Mouse (Mus musculus) neural tube, embryonic 10.5 days (tissue): ENCODE results near the gene St6galnac6.

Experiments used
- DNase-seq: peaks from one replicate; pipeline ENCODE4 v3.0.0-alpha.2; 2017; ENCODE audit warnings: low spot score; ENCODE audit errors: extremely low spot score

Gene St6galnac6

DNA sequence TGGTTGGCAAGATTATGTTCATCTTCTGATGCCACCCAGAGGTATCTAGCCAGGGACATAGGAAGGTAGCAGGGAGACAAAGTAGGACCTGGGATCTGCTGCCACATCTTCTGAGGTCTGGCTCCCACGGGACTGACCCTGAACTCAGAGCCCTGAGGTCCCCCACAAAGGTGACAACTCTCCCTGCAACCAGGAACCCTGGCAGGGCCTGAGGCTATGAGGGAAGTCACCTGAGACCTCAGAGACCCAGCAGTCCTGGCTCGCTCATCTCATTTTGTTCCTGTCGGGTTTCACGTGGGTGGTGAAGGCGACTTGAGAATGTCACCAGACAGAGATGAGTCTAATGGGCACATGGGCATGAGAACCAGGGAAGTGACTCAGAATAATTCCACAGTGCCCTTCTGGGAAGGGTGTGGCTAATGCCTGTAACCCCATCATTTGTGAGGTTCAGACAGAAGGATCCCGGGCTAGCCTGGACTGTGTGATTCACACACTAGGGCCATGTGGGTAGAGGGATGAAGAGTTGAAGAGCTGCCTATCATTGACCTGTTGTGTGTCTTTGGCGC, 14.3 kb upstream of the St6galnac6 start:
- no peak for DNase-seq

DNA sequence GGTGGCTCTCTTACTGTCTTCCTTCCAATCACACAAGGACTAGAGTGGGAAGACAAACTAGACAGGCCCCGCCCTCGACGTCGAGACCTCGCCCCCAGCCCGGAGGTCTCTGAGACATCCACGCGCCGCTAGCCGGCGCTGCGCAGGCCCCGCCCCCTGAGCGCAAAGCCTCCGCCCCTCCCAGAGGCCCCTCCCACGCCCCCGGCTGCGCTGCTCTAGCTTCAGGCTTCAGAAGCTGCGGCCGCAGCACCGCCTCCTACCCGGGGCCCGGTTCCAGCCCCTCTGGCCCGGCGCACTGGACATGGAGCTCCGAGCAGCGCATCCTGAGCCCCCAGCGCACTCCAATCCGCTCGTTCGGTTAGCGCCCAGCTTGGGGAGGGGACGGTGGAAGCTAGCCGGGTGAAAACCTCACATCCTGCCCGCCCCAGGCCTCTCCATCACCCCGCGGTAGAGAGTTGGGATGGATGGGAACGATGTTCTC, 12.6 kb upstream of the St6galnac6 start, which contains the start of gene St6galnac4:
TSS of gene St6galnac4 (plus strand) at position 225 of the 481 bp plus-strand sequence.
- peak; percentile 93 for DNase-seq

DNA sequence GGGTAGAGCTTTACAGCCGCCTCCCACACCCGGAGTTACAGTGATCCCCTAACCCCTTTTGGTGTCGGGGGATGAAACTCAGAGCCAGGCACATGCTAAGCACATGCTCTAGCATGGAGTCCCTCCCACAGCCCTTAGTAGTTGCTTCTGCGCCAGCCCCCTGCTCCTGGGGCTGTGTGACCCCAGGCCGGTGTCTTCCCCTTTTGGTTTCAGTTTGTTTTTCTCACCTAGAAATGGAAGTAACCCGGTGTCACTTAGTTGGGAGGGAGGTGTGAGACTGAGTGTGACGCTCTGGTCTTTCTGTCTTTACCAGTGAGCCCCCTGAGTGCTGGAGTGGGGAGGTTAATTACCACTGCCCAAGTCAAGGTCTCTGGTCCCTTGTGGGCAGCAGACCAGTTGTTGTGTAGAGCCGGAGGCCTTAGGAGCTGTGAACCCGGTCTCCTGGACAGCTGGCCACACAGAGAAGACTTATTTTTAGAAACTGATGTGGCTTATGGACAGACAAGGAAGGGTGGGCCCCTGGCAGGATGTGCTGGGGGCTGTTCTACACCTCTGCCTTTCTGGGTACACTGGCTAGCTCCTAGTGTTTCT, 11.7 kb upstream of the St6galnac6 start:
- no peak for DNase-seq

DNA sequence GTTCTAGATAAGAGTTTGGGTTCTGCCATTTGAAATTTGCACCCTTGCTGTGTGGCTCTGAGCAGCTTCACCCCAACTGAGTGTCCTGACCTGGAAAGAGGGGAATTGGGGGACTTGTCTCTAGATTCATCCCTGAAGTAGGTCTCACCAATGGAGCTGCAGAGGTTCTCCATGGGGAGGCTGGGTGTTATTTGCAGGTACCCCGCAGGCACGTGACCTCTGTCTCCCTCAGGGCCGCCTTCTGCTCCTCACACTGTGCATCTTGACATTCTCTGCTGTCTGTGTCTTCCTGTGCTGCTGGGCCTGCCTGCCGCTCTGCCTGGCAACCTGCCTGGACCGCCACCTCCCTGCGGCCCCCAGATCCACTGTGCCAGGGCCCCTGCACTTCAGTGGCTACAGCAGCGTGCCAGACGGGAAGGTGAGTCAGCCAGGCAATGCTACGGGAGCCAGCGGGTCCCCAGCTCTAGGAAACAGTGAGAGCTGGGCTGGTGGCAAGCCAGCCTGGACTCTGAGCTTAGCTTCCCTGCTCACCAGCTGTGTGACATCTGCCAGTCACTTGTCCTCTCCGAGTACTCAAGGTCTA, 10.2 kb upstream of the St6galnac6 start:
- no peak for DNase-seq

- no peak for DNase-seq
Measured at GRCm38 (mm10) chr2:32590224-32590623, 9.3 kb upstream of the St6galnac6 start.

DNA sequence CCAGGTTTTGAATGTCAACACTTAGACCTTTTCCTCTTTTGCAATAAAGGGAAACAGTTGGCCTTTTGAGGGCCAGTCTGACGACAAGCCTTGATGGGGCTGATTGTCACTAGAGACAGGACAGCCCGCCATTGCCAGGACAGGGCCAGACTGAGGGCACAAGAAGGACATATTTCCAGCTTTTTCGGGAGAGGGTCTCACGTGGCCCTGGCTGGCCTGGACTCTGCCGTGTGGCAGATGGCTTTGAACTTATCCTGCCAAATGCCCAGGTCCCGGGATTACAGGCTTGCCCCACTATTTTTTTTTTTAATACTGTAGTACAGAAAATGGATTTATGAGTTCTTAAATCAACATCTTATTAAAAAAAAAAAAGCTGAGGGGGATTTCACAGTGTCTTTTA, 8.3 kb upstream of the St6galnac6 start:
- no peak for DNase-seq

- no peak for DNase-seq
Measured at GRCm38 (mm10) chr2:32596725-32597124, 2.8 kb upstream of the St6galnac6 start.

DNA sequence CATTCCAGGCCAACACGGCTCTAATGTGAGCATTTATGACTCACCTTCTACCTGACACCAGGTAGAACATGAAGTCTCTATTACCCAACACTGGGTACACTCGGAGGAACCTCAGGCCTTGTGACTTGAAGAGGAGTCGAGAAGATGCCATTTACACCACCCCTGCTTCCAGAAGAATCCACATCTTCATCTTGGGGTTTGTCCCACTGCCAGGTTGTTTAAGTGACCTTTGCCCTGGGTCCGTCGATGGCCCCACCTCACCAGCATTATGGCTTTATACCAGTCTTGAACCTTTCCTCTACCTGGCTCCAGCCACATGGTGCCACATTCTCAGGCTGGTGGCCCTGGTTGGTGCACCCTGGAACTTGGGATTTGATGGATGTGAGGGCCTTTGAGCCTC, 2.3 kb upstream of the St6galnac6 start:
- DNase-seq, result no peak

DNA sequence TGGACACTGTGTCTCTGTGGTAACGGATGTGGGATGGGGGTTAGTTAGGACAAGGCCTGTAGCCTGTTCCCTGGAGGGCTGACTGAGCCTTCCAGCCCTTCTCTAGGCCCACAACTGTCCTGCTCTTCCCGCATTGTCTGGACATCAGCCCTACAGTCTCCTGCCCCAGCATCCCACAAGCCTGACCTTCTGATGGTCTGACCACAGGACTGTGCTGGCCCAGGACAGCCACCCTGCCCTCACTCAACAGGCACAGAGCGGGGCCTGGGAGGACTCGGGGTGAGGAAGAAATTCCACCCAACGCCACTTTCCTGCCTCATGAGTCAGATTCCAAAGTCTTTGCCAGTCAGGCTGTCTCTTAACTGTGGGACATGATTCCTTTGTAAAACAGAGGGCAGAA, 1.8 kb upstream of the St6galnac6 start:
- no peak for DNase-seq

- no peak for DNase-seq
Measured at GRCm38 (mm10) chr2:32598506-32598905, 1.0 kb upstream of the St6galnac6 start.

GRCm38 (mm10) chr2:32601417-32602065, 2.0 kb downstream of the St6galnac6 start:
- DNase-seq, result no peak

DNA sequence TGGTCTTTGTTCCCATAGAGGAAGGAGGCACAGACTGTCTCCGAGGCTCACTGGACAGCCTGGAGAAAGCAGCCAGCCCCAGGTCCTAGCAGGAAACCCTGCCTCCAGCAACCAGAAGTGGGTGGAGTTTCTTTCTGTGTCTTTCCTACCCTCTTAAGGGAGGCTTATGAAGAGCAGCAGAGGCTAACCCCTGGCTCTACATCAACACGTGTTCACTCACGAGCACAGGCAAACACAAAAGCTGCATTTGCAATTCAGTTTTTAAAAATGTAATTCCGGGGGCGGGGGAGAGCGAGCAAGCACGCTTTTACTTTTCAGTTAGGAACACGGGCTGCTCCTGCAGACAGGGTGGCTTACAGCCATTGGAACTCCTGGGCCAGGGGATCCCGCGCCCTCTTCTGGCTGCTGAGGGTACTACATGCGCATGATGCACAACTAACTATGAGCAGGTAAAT, 3.1 kb downstream of the St6galnac6 start:
- peak; percentile 92 for DNase-seq

DNA sequence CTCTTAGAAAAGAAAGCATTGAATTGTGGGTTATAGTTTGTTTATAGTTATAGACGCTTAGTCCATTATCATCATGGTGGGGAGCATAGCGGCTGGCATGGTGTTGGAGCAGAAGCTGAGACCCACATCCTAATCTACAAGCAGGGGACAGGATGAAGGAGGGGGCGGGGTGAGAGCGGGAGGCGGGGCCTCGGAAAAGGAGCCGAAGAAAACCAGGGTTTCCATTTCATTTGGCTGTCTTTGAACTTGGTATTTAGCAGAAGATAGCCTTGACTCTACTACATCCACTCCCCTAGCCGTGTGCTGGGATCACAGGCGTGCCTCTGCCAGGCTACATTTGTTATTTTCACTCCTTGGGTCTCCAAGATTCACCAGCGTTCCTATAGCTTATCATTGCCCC, 5.1 kb downstream of the St6galnac6 start:
- DNase-seq, result no peak

GRCm38 (mm10) chr2:32606161-32607142, 6.9 kb downstream of the St6galnac6 start:
- DNase-seq, result peak; percentile 83

DNA sequence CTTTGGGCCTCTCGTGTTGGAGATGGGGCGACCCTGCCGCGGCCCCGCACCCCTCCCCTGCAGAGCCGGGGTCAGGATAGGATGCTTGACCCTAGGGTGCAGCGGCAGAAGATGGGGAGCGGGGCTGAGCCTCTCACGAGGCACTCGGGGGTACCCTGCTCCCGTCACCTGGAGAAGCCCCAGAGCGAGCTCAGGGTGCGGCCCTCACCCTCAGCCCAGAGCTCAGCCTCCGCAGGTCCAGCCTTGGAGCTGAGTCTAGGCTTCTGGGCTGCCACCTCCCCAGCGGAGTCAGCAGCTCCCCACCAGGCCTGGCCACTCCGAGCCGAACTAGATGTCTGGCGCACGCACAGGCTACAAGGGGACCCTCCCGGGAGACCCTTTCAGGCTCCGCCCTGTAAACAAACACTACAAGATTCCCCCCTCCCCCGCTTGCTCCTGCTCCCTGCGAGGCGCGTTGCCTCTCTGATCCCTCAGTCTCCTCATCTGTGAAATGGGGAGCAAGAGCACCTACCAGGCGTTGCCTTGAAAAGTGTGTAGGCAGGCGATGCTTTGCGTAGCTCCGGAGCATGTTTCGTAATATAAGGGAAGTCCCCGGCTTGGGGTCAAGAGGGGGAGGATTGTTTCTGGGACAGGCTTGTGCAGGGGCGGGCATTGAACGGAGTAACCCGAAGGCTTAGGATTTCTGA, 7.9 kb downstream of the St6galnac6 start:
- peak; percentile 63 for DNase-seq

GRCm38 (mm10) chr2:32608141-32608777, 8.8 kb downstream of the St6galnac6 start:
- DNase-seq, result peak; percentile 72

DNA sequence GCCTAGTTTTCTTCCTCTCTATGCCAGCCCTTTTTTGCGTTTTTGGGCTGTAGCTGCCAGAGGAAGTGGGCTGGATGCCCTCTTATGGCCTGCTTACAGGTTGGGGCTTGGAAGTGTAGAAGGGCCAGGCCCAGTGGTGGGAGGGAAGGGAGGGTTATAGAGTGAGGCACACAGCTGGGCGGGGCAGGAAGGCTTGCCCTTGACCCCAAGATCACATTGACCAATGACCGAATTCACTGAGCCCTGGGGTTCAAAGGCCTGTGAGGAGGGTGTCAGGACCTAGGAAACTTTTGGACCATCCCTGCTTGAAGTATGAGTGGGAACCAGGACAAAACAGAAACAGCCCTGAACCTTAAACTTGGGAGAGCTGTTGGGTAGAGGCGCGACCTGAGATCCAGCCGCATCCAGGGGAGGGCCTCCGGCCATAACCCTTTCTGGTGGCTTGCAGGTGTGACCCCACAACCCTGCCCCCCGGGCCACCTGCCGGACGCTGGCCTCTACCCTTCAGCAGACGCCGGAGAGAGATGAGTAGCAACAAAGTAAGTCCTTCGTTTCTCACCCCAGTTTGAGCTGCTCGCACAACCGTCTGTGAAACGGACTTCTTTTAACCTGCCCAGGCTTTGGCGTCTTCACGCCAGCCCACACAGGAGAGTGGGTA, 9.4 kb downstream of the St6galnac6 start:
- no peak for DNase-seq

DNA sequence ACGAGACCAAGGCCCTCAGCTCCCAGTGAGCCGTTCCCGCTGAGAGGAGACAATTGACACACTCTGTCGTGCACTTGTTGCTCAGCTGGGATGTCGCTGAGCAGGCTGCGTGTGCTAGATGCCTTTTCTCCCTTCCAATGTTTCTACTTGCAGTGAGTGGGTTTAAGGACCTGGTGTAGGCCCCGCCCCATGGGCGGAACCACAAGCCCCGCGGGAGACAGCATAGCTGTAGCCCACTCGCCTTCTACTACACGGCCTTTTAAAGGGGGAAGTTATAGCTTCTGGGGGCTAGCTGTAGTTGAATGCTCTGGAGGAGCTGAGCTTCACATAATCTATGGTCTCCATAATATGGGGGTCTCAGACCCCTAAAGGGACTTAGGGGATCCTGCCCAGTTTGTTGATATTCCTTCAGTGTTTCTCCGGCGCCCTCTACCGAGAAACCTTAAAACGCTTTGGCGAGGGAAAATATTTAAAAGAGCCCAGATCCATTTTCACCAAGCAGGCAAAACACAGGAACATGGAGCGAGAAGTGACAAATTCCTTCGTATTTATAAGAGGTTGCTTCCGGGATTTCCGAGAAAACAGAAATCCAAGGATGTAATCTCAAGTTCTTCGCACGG, 11.2 kb downstream of the St6galnac6 start:
- DNase-seq, result no peak

DNA sequence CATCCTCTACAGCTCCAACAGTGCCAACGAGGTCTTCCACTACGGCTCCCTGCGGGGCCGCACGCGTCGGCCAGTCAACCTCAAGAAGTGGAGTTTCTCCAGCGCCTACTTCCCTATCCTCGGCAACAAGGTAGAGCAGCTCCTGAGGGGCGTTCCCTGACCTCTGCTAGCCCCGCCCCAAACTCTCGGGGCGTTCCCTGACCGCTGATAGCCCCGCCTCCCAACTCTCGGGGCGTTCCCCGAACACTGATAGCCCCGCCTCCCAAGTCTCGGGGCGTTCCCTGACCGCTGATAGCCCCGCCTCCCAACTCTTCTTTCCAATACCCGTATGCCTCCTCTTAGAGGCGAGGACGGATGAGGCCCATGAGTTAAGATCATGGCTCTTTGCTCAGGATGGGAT, 12.8 kb downstream of the St6galnac6 start:
- no peak for DNase-seq
